12 mouse cellular contexts compared by ENCODE assay signal in the genomic region with DNA sequence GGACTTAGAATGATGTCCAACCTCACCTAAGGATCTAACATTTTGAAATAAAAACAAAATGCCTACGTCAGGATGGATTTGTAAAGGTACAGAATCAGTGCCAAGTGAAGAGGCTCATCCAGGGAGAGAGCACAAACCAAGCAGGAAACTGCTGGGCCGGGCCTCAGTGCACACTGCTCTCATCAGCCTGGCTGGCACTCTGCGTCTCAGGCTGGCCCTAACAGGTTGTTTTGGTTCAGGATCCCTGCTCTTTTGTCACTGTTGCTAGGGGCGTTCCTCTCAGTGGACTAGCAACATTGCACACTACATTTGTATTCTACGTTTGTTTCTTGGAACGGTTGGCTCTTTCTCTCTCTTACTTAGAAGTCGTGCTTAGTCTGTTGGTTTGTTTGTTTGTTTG.
DNase-seq lines count a peak whose midpoint lies in the region; ATAC-seq and TF ChIP-seq lines count a peak whose summit lies in the region.
"Had no signal": no experiment of that assay in that cellular context is flagged by ENCODE, and none has a peak within 500 bp of the region (broad histone marks: within the 10 kb centered on the region; RNA-seq: fewer than 3 reads in every experiment).

No protein-coding gene starts in this region.

- no peak overlapping the region for H3K9ac ChIP-seq in neural tube, embryonic 13.5 days
- no peak overlapping the region for H3K9ac ChIP-seq in neural tube, embryonic 15.5 days (replicated peaks)
- H3K9ac ChIP-seq in forebrain, postnatal 0 days: no peak overlapping the region
- H3K9ac ChIP-seq in stomach, embryonic 16.5 days (ENCODE audit: low read length): no peak overlapping the region
- H3K9ac ChIP-seq: liver, embryonic 12.5 days had no signal

- peak; percentile 61; the same call in 1 of the 2 replicates for ATAC-seq in neural tube, embryonic 13.5 days (ENCODE audit: low read depth)
- ATAC-seq in neural tube, embryonic 15.5 days (ENCODE audit: low FRiP score): no peak
- ATAC-seq in forebrain, postnatal 0 days: peak; percentile 92
- ATAC-seq in stomach, embryonic 16.5 days (ENCODE audit: insufficient read depth, low FRiP score): 0 out of 2 replicates have a peak, but pooled peaks have one; percentile 25
- ATAC-seq: liver, embryonic 12.5 days had no signal

- no peaks in the 10 kb centered on the region for H3K4me1 ChIP-seq in neural tube, embryonic 13.5 days (replicated peaks)
- 0 out of 2 replicates have a peak, but pooled peaks cover 3% of the 10 kb centered on the region for H3K4me1 ChIP-seq in neural tube, embryonic 15.5 days
- H3K4me1 ChIP-seq in forebrain, postnatal 0 days (ENCODE audit: insufficient read depth): 0 out of 2 replicates have a peak, but pooled peaks cover 7% of the 10 kb centered on the region
- peaks cover 5% of the 10 kb centered on the region; the same call in 1 of the 2 replicates for H3K4me1 ChIP-seq in stomach, embryonic 16.5 days (ENCODE audit: control insufficient read depth, insufficient read depth, low read length)
- H3K4me1 ChIP-seq: liver, embryonic 12.5 days had no signal

- intact Hi-C loops in left cerebral cortex, postnatal 4 days (cut with DNase I): no loop called here

- no peaks in the 10 kb centered on the region for H3K27me3 ChIP-seq in neural tube, embryonic 13.5 days
- no peaks in the 10 kb centered on the region for H3K27me3 ChIP-seq in neural tube, embryonic 15.5 days (replicated peaks)
- H3K27me3 ChIP-seq in forebrain, postnatal 0 days (ENCODE audit: insufficient read depth, low read length): no peaks in the 10 kb centered on the region
- H3K27me3 ChIP-seq in stomach, embryonic 16.5 days (ENCODE audit: control insufficient read depth, insufficient read depth, low read length): no peaks in the 10 kb centered on the region
- H3K27me3 ChIP-seq: liver, embryonic 12.5 days had no signal

- DNase-seq in kidney, postnatal 10 days: peak; percentile 21
- DNase-seq in kidney, postnatal 36 days: no peak
- DNase-seq in forebrain, postnatal 0 days: peak; percentile 42
- DNase-seq in left cerebral cortex, postnatal 4 days: no peak
- DNase-seq: cerebellum, adult 9-11 months; gastrocnemius, postnatal 25 days had no signal

- H3K9me3 ChIP-seq in neural tube, embryonic 13.5 days: peaks cover 6% of the 10 kb centered on the region
- H3K9me3 ChIP-seq in neural tube, embryonic 15.5 days (replicated peaks): 0 out of 2 replicates have a peak, but pooled peaks cover 4% of the 10 kb centered on the region
- no peaks in the 10 kb centered on the region for H3K9me3 ChIP-seq in forebrain, postnatal 0 days (ENCODE audit: low read length)
- peaks cover 3% of the 10 kb centered on the region; the same call in 1 of the 2 replicates for H3K9me3 ChIP-seq in stomach, embryonic 16.5 days (replicated peaks; ENCODE audit: control insufficient read depth, low read length)
- H3K9me3 ChIP-seq: liver, embryonic 12.5 days had no signal

- H3K36me3 ChIP-seq in neural tube, embryonic 13.5 days: no peaks in the 10 kb centered on the region
- no peaks in the 10 kb centered on the region for H3K36me3 ChIP-seq in neural tube, embryonic 15.5 days
- H3K36me3 ChIP-seq in forebrain, postnatal 0 days (ENCODE audit: insufficient read depth): no peaks in the 10 kb centered on the region
- H3K36me3 ChIP-seq in stomach, embryonic 16.5 days (ENCODE audit: control insufficient read depth, insufficient read depth, low read length): no peaks in the 10 kb centered on the region
- H3K36me3 ChIP-seq: liver, embryonic 12.5 days had no signal

- no peak overlapping the region for H3K4me3 ChIP-seq in neural tube, embryonic 13.5 days
- no peak overlapping the region for H3K4me3 ChIP-seq in neural tube, embryonic 15.5 days (replicated peaks)
- no peak overlapping the region for H3K4me3 ChIP-seq in forebrain, postnatal 0 days (ENCODE audit: low read depth, low read length)
- H3K4me3 ChIP-seq in stomach, embryonic 16.5 days (replicated peaks; ENCODE audit: low read length): no peak overlapping the region
- H3K4me3 ChIP-seq: liver, embryonic 12.5 days had no signal

- no peak overlapping the region for H3K27ac ChIP-seq in neural tube, embryonic 13.5 days (replicated peaks)
- no peak overlapping the region for H3K27ac ChIP-seq in neural tube, embryonic 15.5 days (replicated peaks)
- no peak overlapping the region for H3K27ac ChIP-seq in forebrain, postnatal 0 days (ENCODE audit: low read depth, low read length)
- H3K27ac ChIP-seq in stomach, embryonic 16.5 days (ENCODE audit: low read length): peak overlapping the region; percentile 60
- H3K27ac ChIP-seq: kidney, postnatal 0 days; liver, embryonic 12.5 days; macrophage had no signal

- WGBS in neural tube, embryonic 13.5 days: 58% methylated on average over 7 of the region's 7 CpGs
- 54% methylated on average over 7 of the region's 7 CpGs for WGBS in neural tube, embryonic 15.5 days
- WGBS in forebrain, postnatal 0 days: 18% methylated on average over 7 of the region's 7 CpGs
- WGBS in stomach, embryonic 16.5 days: 79% methylated on average over 7 of the region's 7 CpGs

- TF ChIP-seq CTCF in forebrain, postnatal 0 days (IDR thresholded peaks at IDR 0.05; ENCODE audit: low read depth): no peak

- H3K4me2 ChIP-seq in neural tube, embryonic 13.5 days: no peak overlapping the region
- H3K4me2 ChIP-seq in neural tube, embryonic 15.5 days: no peak overlapping the region
- no peak overlapping the region for H3K4me2 ChIP-seq in forebrain, postnatal 0 days (ENCODE audit: low read depth)
- H3K4me2 ChIP-seq in stomach, embryonic 16.5 days (ENCODE audit: low read depth, low read length): no peak overlapping the region
- H3K4me2 ChIP-seq: liver, embryonic 12.5 days had no signal

Comparison
In these comparisons a context has a peak if more than half of its experiments do, and no peak if none do; other contexts are left out.
1. DNase-seq: peak in kidney, postnatal 10 days (single experiment) and forebrain, postnatal 0 days (single experiment); none in kidney, postnatal 36 days (0 of 2) and left cerebral cortex, postnatal 4 days (single experiment).